Mouse (Mus musculus) midbrain, embryonic 10.5 days (tissue): ENCODE measurements around the gene Aldh1l1. TPM values are rescaled to one million over a fixed set of nuclear protein-coding genes. Genes with fewer than 3 reads are reported as not detected.

Experiments used
- DNase-seq: peaks from one replicate; pipeline ENCODE4 v3.0.0-alpha.2; 2017; ENCODE audit warnings: low spot score
- H3K27ac ChIP-seq: fragments of 300-500 bp; sonication (generic); replicated peaks from 2 replicates; pipeline ENCODE4 v1.5.1; 2016; ENCODE audit warnings: mild to moderate bottlenecking
- H3K27me3 ChIP-seq: fragments of 300-500 bp; sonication (generic); 2 replicates; pipeline ENCODE4 v1.6.1; 2016; ENCODE audit warnings: low read depth, mild to moderate bottlenecking; ENCODE audit not compliant: poor library complexity, severe bottlenecking
- H3K36me3 ChIP-seq: fragments of 300-500 bp; sonication (generic); 2 replicates; pipeline ENCODE4 v1.6.1; 2016; ENCODE audit warnings: mild to moderate bottlenecking, moderate library complexity
- H3K4me1 ChIP-seq: fragments of 300-500 bp; sonication (generic); 2 replicates; pipeline ENCODE4 v1.6.1; 2016
- H3K4me3 ChIP-seq: fragments of 300-500 bp; sonication (generic); 2 replicates; pipeline ENCODE4 v1.5.1; 2016; ENCODE audit warnings: mild to moderate bottlenecking, moderate library complexity
- H3K9me3 ChIP-seq: fragments of 300-500 bp; sonication (generic); replicated peaks from 2 replicates; pipeline ENCODE4 v1.6.1; 2016; ENCODE audit warnings: mild to moderate bottlenecking
- WGBS: fragments of 180-500 bp; shearing (Covaris S2); methylation state at CpG from one replicate; pipeline ENCODE4 v1.1.7; 2016; 5-methylcytosine and 5-hydroxymethylcytosine counted together
- polyA plus RNA-seq: library from polyadenylated mRNA; unstranded; fragments of >200 nt; fragmentation: Nextera tagmentation; extraction: Ambion mirVana; gene quantifications from 2 replicates; pipeline ENCODE4 v1.2.1, GENCODE M21; 2016

Gene Aldh1l1
- polyA plus RNA-seq, 1 experiment from 2014 or later = 2.7 TPM

DNA sequence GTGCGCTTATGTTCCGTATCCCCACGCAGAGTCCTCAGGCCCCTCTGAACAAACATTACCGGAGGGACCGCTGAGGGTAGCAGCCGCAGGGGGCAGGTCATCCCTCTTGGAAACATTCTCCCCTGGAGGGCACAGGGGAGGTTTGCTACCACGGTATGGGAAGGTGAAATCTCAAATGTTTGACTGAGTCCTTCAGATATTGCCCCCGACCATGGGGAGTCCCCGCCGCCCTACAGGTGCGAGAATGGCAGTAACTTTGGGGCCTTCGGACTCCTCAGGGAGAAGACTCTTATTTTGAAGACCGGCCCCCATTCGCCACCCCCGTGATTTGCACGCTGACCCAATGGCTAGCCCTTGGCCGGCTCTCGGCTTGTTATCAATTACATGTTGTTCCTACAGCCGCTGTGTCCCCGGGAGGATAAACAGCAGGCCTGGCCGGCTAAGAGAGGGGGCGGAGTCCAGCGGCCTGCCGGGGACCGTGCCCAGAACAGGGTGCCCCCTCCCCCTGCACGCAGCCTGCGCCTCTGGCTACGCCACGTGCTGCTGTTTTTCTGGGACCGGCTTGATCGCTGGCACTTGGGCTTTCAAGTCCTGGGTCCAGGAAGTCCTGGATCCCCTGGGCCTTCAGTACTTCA, 22.9 kb upstream of the Aldh1l1 start:
- peaks cover 63% of the 10 kb centered on the region for H3K27me3 ChIP-seq
- H3K36me3 ChIP-seq = 0 out of 2 replicates have a peak, but pooled peaks cover 9% of the 10 kb centered on the region
- peak overlapping the region; percentile 82 for H3K27ac ChIP-seq
- peak overlapping the region; percentile 75 for H3K4me3 ChIP-seq
- WGBS = under 1% methylated on average over 31 of the region's 31 CpGs
- DNase-seq = peak; percentile 75
- no peaks in the 10 kb centered on the region for H3K9me3 ChIP-seq
- peaks cover 25% of the 10 kb centered on the region for H3K4me1 ChIP-seq

DNA sequence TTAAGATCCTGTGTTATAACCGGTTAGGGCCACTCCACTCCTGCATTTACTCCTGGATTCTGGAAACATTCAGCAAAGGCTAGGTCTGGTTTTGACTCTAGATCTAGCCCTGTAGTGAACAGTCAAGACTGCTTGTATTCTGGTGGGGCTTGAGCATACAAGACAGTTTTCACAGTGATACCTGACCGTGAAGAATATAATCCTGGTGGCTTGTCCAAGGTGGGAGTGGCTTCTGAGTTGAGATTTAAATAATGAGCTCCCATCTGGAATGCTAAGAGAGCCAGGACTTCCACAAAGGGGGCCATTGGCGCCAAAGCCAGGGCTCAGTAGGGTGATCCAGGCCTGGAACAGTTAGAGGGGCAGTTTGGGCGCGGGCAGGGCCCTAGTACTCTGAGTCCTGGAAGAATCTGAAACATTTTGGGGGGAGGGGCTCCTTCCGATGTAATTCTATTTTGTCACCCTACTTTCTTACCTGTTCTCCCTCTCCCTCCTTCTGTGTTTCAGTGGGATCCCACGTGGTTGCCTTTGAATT, 22.3 kb upstream of the Aldh1l1 start:
- Histone ChIP-seq H3K27ac (peak overlapping the region; percentile 35; the same call in 1 of the 2 replicates), H3K4me3 (peak overlapping the region; percentile 75), H3K27me3 (peaks cover 63% of the 10 kb centered on the region), H3K9me3 (no peaks in the 10 kb centered on the region), H3K36me3 (0 out of 2 replicates have a peak, but pooled peaks cover 9% of the 10 kb centered on the region), H3K4me1 (peaks cover 25% of the 10 kb centered on the region)
- DNase-seq = no peak
- WGBS = 32% methylated on average over 7 of the region's 7 CpGs

DNA sequence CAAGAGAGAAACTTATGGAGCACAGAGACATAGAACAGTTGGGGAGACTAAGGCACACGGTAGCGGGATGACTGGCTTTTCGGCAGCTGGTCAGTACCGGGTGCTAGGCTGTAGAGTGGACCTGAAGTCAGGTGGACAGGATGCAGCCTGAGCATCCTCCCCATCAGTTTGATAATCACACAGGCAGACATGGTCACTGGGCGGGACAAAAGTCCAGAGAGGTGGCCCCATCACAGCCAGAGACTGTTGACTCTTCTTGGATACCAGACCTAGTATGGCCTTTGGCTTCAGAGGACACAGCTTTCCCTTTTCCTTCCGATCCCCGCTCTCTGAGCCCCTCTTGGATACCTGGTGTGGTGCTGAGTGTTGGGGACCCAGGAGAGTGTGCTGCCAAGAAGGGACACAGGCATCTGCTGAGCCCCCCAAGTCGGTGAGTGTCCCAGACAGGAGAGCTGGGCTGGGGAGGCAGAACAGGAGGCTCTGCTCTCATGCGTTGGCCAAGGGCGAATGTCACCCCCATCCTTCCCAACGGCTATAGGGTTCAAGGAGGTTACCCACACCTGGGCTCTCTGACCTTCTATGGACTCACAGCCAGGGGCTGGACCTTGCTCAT, 21.1 kb upstream of the Aldh1l1 start:
- 0 out of 2 replicates have a peak, but pooled peaks cover 9% of the 10 kb centered on the region for H3K36me3 ChIP-seq
- peaks cover 54% of the 10 kb centered on the region for H3K27me3 ChIP-seq
- H3K9me3 ChIP-seq = no peaks in the 10 kb centered on the region
- DNase-seq = no peak
- no peak overlapping the region for H3K27ac ChIP-seq
- WGBS = 94% methylated on average over 11 of the region's 11 CpGs
- no peak overlapping the region for H3K4me3 ChIP-seq
- H3K4me1 ChIP-seq = peaks cover 25% of the 10 kb centered on the region

DNA sequence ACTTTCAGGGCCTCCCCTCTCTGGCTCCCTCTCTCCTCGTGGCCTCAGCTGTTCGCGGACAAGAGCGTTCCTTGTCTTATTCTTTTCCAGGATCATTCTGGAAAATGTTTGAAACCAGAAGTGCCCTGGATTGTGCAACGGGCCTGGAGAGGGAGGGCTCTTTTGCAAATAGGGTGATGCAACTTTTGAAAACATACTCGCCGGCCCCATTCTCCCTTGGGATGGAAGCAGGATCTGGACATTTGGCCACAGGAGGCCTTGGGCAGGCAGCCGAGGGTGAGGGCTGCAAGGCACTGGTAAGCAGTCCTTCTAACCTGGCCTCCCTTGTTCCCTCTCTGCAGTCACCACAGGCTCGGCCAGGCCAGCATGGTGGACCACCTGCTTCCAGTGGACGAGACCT, 20.1 kb upstream of the Aldh1l1 start:
- Histone ChIP-seq H3K4me3 (no peak overlapping the region), H3K4me1 (peaks cover 29% of the 10 kb centered on the region), H3K27me3 (peaks cover 44% of the 10 kb centered on the region), H3K9me3 (no peaks in the 10 kb centered on the region), H3K36me3 (0 out of 2 replicates have a peak, but pooled peaks cover 9% of the 10 kb centered on the region), H3K27ac (no peak overlapping the region)
- WGBS = 85% methylated on average over 10 of the region's 10 CpGs
- no peak for DNase-seq

DNA sequence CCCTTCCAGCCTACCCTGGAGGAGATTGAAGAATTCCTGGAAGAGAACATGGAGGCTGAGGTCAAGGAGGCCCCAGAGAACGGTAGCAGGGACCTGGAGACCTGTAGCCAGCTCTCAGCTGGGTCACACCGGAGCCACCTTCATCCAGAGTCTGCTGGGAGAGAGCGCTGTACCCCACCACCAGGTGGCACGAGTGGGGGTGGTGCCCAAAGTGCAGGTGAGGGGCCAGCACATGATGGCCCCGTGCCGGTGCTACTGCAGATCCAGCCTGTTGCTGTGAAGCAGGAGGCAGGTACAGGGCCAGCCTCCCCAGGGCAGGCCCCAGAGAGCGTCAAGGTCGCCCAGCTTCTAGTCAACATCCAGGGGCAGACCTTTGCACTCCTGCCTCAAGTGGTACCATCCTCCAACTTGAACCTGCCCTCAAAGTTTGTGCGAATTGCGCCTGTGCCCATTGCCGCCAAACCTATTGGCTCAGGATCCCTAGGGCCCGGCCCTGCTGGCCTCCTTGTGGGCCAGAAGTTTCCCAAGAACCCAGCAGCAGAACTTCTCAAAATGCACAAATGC, 19.3 kb upstream of the Aldh1l1 start:
- no peaks in the 10 kb centered on the region for H3K9me3 ChIP-seq
- no peak overlapping the region for H3K4me3 ChIP-seq
- H3K27me3 ChIP-seq = peaks cover 36% of the 10 kb centered on the region
- no peak overlapping the region for H3K27ac ChIP-seq
- peaks cover 27% of the 10 kb centered on the region for H3K4me1 ChIP-seq
- H3K36me3 ChIP-seq = 0 out of 2 replicates have a peak, but pooled peaks cover 9% of the 10 kb centered on the region
- no peak for DNase-seq
- 89% methylated on average over 12 of the region's 12 CpGs for WGBS

DNA sequence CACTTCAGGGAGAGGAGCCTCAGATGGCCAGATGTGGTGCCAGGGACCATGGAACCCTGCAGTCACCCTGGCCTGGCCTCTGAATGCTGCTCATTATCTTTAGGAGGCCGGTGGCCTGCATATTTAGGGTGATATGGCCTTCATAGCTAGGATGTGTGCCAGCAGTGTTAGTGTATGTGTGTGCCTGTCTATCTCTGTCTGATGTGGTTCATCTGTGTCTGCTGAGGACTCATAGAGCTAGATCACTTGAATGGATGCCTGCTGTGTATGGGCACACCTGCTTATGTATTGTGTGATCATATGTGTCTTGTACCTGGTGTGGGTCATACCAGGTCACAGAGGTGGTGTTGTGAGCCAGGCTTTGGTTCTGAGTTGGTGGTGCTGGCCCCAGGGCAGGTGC, 18.0 kb upstream of the Aldh1l1 start:
- no peak overlapping the region for H3K4me3 ChIP-seq
- WGBS = 94% methylated on average over 1 of the region's 1 CpGs
- peaks cover 23% of the 10 kb centered on the region for H3K27me3 ChIP-seq
- no peaks in the 10 kb centered on the region for H3K9me3 ChIP-seq
- H3K27ac ChIP-seq = no peak overlapping the region
- no peak for DNase-seq
- H3K4me1 ChIP-seq = peaks cover 15% of the 10 kb centered on the region
- 0 out of 2 replicates have a peak, but pooled peaks cover 9% of the 10 kb centered on the region for H3K36me3 ChIP-seq

DNA sequence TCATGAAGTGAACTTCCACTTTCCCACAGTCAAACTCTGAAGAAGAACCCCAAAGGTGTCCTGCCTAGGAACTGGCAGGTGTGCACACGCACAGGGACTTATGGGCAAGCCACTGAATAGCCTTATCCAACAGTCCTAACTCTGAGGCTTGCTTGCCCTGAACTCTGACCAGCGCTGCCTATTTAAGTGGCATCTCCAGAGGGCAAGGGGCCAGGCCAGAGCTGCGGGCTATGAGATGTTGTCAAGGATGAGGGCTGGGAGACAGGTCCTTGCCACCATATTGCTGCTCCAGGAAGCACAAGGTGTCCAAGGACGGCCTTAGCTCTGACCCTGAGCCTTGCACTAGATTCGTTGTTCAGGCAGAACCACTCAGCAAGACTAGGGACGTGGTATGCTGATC, 17.2 kb upstream of the Aldh1l1 start:
- 90% methylated on average over 6 of the region's 6 CpGs for WGBS
- DNase-seq = no peak
- Histone ChIP-seq H3K27me3 (peaks cover 15% of the 10 kb centered on the region), H3K4me1 (peaks cover 7% of the 10 kb centered on the region), H3K36me3 (0 out of 2 replicates have a peak, but pooled peaks cover 9% of the 10 kb centered on the region), H3K27ac (no peak overlapping the region), H3K9me3 (no peaks in the 10 kb centered on the region), H3K4me3 (no peak overlapping the region)

DNA sequence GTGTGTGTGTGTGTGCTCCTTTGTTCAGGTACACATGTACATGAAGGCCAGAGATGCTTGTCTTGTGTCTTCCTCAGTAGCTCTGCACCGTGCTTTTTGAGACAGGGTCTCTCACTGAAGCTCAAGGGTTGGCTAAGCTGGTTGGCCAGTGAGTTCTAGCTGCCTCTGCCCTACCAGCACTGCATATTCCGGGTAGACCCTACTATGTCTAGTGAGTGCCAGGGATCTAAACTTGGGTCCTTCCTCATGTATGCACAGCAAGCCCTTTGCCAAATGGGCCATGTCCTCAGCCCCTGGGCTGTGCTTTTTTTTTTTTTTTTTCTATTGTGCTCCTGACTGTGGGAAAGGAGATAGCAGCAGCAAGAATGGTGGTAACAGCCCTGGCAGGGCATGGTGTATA, 16.0 kb upstream of the Aldh1l1 start:
- Histone ChIP-seq H3K27me3 (peaks cover 3% of the 10 kb centered on the region), H3K36me3 (0 out of 2 replicates have a peak, but pooled peaks cover 9% of the 10 kb centered on the region), H3K27ac (no peak overlapping the region), H3K4me1 (peaks cover 7% of the 10 kb centered on the region), H3K4me3 (no peak overlapping the region), H3K9me3 (no peaks in the 10 kb centered on the region)
- WGBS = 95% methylated on average over 2 of the region's 2 CpGs
- DNase-seq = no peak

DNA sequence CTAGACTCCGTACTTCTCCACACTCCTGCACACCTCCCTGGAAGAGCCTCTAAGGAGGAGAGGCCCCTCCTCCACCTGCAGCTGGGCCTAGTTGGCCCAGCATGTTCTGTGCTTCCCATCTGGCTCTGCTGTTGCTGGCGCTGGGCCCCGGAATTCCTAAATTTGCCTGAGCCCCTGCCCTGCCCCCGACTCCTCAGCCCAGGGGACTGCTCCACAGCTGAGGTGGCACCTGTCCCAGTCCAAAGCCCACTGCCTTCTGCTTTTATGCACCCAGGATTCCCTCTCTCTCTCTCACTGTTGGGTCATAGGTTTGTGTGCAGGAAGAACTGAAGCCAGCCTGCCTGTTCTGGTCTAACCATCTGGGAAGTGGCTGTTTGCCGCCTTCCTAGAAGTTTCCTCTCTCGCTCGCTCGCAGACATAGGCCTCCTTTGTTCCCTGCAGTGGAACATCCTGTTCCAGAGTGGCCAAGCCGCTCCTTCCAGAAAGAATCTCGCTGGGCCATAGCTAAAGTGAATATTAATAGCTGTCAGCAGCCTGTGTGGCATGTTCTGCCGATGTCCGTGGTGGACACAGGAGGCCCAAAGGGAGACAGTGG, 15.2 kb upstream of the Aldh1l1 start:
- no peaks in the 10 kb centered on the region for H3K9me3 ChIP-seq
- 0 out of 2 replicates have a peak overlapping the region, but pooled peaks have one; percentile 33 for H3K27ac ChIP-seq
- peaks cover 15% of the 10 kb centered on the region for H3K4me1 ChIP-seq
- WGBS = 78% methylated on average over 12 of the region's 12 CpGs
- H3K27me3 ChIP-seq = no peaks in the 10 kb centered on the region
- DNase-seq = no peak
- no peak overlapping the region for H3K4me3 ChIP-seq
- H3K36me3 ChIP-seq = 0 out of 2 replicates have a peak, but pooled peaks cover 9% of the 10 kb centered on the region

DNA sequence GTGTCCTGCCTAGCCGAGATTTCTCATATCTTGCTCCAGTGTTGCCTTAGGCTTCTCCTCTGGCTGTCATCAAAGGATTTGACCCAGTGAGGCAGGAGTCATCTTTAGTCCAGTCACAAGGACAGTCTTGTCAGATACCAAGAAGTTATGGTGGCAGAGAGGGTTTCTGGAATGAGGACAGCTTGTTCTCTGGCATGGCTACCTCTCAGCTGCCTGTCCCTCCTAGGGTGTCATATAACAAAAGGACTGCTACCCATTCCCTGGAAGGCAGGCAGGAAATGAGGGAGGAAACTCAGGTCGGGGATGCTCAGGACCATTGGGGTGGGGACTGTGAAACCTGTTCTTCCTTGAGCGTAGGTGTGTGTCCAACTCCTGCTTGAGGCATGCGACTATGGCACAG, 14.1 kb upstream of the Aldh1l1 start:
- no peak overlapping the region for H3K4me3 ChIP-seq
- WGBS = 80% methylated on average over 4 of the region's 4 CpGs
- no peaks in the 10 kb centered on the region for H3K27me3 ChIP-seq
- no peaks in the 10 kb centered on the region for H3K9me3 ChIP-seq
- no peak overlapping the region for H3K27ac ChIP-seq
- no peak for DNase-seq
- peaks cover 21% of the 10 kb centered on the region for H3K4me1 ChIP-seq
- H3K36me3 ChIP-seq = 0 out of 2 replicates have a peak, but pooled peaks cover 2% of the 10 kb centered on the region

DNA sequence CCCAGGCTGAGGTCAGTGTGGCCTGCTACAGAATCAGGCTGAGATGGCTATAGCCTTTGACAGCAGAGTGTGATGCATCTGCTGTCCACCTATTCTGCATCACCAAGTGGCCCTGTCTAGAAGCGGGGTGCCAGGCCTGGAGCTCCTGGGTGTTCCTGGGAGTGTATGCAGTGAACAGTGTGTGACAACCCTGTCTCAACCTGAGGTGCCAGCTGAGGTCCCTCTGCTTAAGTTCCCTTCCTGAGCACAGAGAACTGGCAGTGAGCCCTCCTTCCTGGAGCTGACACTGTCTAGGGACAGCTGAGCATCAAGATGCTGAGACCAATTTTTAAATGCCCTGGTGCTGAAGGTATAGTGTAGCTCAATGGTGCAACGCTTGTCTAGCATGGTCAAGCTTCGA, 13.5 kb upstream of the Aldh1l1 start:
- no peak overlapping the region for H3K27ac ChIP-seq
- peaks cover 23% of the 10 kb centered on the region for H3K4me1 ChIP-seq
- H3K36me3 ChIP-seq = no peaks in the 10 kb centered on the region
- H3K27me3 ChIP-seq = no peaks in the 10 kb centered on the region
- no peak overlapping the region for H3K4me3 ChIP-seq
- no peaks in the 10 kb centered on the region for H3K9me3 ChIP-seq
- 91% methylated on average over 3 of the region's 3 CpGs for WGBS
- DNase-seq = no peak

DNA sequence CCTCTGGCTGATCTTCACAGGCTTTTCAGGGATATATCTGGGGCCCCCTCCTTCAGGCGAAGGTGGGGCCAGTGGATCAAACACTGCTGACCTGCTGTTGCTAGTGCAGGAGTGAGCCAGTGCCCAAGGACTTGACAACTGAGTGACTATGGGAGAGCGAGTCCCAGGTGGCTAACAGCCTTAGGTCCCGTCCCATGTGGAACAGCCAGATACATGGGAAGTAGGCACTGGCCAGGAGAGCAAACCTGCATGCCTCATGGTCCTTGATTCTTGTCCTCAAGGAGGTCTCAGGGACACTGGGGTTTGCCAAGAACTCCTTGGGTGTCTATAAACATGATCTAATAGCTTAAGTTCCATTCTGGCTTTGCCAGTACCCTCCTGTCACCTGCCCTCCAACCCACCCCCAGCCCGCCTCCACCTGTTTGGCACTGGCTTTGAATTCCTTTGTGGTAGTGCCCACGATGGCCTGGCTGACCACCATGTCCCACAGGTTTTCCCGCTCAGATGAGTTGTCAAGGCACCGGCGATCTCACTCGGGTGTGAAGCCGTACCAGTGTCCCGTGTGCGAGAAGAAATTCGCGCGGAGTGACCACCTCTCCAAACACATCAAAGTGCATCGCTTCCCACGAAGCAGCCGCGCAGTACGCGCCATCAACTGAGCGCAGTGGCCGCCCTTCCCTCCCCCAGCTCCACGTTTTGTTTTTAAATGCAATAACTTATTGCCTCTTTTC, 12.4 kb upstream of the Aldh1l1 start:
- Histone ChIP-seq H3K36me3 (no peaks in the 10 kb centered on the region), H3K4me3 (no peak overlapping the region), H3K9me3 (no peaks in the 10 kb centered on the region), H3K4me1 (peaks cover 23% of the 10 kb centered on the region), H3K27me3 (no peaks in the 10 kb centered on the region), H3K27ac (no peak overlapping the region)
- WGBS = 94% methylated on average over 24 of the region's 24 CpGs
- DNase-seq = no peak
